Mouse (Mus musculus) erythroid progenitor cell, adult 5-6 weeks (primary cell): ENCODE measurements around the gene Auts2. TPM values are rescaled to one million over a fixed set of nuclear protein-coding genes. Genes with fewer than 3 reads are reported as not detected.

ENCODE experiments used
- ATAC-seq: replicated peaks from 2 replicates; pipeline ENCODE4 v1.8.0; 2016; ENCODE audit warnings: moderate number of reproducible peaks, mild to moderate bottlenecking, moderate TSS enrichment, inconsistent platforms; ENCODE audit not compliant: poor library complexity, low FRiP score, severe bottlenecking
- total RNA-seq, 2 experiments: library from RNA; stranded (forward) in 1 of 2; stranded (reverse) in 1 of 2; fragments of 150-400 nt in 1 of 2; fragments of 186-747, 209-891 nt in 1 of 2; gene quantifications; 2 replicates each; pipeline versions ENCODE4 v1.2.3 to v1.2.4; 2015 to 2017; ENCODE audit warnings: low replicate concordance in 2 of 2

The Auts2 gene
- total RNA-seq, 2 experiments from 2014 or later: not detected

DNA sequence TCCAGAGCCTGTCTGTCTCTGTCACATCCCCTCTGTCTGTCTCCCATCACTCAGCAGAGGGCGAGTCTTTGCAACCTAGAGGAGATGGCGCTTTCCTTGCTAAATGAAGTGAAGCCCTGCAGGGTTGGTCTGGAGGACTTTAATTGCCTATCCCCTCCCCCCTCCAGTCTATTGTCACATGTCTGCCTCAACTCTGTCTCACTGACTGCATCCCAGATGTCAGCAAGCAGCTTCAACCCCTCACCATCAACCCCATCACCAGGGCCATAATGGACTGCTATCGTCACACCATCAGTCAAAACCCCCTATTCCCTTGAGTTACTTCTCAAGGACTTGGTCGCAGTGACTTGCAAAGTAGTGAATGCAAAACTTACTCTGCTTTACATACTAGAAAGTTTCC lies 402.3 kb downstream of the Auts2 start:
- no peak for ATAC-seq

DNA sequence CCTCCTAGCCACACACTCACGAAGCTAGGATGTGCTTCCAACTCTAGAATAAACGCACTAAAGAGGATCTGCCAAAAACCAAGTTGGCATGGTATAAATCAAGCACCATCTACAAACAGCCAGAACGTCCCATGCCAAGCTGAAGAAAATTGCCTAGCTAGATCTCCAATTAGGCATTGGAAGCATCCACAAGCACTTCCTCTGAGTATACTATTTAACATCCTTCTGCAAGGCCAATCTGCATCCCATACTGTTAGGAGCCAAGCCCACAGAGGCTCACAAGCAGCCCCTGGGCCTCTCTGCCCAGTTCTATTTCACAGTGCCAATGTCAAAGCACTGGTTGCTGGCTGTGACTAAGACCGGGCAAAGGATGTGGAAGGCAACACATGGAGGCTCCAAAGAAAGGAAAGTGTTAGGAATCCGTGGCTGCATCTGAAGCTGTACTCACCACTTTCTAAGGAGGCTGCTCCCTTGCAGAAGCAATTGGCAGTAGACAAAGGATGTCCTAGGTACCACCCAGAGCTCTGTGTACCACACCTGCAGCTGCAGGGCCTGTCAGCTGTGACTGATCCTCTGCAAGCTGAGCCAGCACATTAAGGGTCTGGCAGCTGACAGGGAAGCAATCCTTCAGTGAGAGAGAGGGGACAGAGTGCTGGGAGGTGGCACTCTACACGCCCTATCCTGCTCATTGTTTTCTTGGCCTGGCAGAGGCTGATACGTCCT lies 407.0 kb downstream of the Auts2 start:
- ATAC-seq: no peak

DNA sequence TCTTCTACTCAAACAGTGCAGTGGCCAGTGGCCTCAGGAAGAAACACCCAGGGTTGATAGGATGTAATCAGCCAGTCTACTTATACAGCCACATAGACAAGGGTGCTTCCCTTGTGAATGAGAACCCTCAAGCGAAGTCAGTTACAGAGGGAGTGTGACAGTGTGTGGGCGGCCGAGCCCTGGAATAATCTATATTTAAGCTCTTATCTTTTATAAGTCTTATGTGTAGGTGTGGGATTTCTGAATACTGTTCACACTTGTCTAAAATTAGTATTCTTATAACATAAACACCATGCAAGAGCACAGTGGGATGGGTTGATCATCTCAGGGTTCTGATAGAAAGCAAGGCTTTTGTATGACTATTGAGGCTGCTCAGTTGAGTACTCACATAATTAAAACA lies 411.2 kb downstream of the Auts2 start:
- no peak for ATAC-seq

DNA sequence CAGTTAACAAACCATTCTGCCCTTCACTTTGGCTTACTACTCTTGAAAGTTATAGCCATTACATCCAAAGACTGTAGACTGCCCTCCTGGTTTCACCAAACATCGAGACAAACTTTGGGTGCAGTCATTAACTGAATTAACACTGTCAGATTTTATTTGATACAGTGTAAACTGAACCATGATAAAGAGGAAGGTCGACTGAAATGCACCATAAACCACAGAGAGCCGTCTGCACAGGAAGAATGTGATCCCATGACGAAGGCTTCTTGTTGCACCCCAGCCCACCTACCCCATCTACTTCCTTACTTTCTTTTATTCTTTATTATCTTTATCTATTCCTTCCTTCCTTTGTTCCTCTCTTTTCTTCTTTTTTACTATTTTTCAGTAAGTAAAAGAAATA lies 412.6 kb downstream of the Auts2 start:
- ATAC-seq: no peak

DNA sequence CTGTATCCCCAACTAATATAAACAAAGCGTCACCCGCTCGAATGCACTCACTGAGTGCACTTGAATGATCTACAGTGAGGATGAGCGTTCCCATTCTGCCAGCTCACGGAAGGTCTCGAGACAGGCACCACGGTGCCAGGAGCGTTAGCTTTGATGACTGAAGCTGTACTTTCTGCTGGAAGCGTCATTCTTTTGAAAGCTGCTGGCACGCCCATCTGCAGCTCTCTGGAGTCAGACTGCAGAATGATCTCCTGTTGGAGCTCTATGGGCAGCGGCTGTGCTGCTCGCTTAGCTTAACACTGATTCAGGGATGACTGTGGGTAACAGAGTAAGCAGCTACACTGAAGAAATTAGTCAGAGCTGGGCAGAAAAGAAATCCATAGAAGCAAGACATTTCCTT lies 416.5 kb downstream of the Auts2 start:
- no peak for ATAC-seq

DNA sequence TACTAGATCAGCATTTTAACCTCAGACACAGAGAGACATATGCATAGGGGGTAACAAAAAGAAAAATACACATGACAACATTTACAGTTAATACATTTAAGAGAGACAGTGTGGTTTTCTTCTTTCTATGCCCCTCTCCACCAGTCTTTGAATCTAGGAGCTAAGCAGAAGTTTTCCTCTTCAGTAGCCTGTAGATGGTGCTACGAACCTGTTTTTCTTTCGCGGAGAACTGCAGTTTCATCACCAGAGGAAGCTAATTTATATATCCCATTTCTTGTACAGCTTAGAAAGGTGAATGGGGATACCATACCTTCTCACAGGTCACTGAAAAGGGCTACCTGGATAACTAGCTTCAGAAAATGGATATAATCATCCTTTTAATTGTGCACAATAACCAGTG lies 427.5 kb downstream of the Auts2 start:
- ATAC-seq: no peak

DNA sequence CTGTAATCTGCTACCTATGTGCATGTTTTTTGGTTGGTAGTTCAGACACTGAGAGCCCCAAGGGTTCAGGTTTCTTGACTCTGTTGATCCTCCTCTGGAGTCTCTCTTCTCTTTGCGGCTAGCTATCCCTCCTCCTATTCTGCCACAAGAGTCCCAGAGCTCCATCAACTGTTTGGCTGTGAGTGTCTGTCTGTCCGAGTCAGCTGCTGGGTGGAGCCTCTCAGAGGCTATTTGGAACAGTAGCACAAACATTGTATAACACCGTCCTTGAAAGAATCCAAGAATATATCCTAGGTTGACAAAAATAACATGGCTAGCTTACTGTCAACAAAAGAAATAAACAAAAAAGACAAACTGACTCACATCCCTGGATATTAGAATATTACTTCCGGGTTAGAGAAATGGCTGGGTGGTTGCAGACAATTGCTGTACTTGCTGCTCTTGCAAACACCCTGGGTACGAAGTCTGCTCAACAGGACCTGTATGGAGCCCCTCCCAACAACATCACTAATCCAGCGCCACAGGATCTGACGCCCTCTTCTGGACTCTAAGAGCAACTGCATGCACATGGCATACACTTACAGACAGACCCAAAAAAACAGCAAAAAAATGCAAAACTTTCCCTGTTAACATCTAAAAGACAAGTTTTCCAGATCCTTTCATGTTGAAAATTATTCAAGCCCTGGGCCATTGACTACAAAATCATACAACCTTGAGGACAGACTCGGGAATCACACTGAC lies 428.4 kb downstream of the Auts2 start:
- no peak for ATAC-seq

DNA sequence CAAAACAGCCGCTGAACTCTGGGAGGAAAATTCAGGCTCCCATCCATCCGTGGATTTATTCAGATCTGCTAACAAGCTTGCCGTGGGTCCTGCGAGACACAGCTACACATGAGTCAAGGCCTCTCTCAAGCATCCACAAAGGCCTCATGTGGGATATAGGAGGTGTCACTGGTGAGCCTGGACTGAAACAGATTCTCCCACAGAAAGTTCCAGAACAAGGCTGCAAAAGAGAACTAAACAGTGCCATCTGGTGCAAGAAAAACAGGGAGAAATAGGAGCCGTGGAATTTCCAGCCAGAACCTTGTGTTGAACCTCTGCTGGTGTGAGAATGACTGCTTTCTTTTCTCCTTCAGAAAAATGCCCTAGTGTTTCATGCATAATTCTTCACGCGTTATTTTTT lies 429.7 kb downstream of the Auts2 start:
- ATAC-seq: no peak

DNA sequence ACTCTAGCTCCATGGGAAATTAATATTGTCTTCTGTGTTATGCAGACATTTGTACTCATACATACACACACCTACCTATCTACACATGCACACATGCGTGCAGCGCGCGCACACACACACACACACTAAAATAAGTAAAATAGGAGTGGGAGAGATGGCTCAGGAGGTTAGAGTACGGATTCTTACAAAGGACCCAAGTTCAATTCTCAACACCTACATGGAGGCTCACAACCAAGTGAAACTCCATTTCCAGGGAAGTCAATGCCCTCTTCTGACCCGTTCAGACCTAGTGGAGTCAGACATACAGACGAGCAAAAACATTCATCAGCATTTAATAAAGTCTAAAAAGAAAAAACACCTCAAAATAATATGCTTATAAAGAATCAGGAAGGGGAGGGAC lies 430.5 kb downstream of the Auts2 start:
- no peak for ATAC-seq

DNA sequence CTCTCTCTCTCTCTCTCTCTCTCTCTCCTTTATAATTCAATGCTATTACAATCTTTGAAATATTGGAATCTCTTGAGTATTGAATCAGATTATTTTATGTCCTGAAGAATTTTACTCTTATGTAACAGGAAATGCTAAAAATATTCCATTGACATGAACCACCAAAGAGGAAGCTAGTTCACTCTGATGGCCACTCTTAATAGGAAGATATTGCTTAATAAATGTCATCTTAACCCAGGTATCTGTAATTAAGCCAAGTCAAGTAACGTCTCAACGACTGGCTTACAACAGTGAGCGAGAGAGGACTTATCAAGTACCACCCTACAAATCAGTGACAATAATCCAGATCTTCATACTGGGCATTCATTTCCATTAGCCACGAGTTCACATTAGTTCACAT lies 440.7 kb downstream of the Auts2 start:
- ATAC-seq: no peak

DNA sequence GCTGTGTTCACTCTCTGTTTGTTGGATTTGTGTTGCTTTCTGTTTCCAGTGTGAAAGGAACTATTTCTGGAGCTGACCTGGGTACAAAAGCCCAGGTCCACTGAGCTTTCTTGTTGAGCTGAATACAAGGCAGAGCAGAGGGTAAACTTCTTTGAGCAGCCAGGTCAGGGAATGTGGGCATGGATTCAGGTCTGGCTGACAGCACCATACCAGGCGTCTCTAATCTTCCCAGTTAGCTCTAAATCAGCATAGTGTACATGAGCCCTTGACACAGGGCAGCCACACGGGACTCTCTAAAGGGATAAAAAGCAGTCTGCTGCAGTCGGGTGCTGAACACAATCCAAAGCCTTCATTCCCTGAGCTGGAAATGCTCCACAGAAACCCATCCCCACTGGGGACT lies 444.7 kb downstream of the Auts2 start:
- no peak for ATAC-seq

DNA sequence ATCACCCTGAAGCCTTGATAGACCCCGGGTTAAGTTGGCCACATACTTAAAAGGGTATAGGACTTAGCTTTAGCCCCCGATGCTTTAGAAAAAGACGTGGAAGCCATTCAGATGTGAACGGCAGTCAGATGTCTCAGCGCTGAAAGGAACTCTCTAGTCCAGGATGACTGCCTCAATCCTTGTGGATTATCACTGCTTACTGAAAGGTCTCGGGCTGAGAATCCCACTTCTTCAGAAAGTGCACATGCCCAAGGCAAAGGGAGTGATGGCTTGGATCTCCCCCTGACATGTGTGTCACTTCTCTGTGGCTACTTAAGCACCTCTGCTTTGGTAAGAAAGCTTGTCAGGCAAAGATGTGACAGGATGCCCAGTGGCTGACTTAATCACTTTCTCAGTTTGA lies 450.4 kb downstream of the Auts2 start:
- ATAC-seq: no peak

DNA sequence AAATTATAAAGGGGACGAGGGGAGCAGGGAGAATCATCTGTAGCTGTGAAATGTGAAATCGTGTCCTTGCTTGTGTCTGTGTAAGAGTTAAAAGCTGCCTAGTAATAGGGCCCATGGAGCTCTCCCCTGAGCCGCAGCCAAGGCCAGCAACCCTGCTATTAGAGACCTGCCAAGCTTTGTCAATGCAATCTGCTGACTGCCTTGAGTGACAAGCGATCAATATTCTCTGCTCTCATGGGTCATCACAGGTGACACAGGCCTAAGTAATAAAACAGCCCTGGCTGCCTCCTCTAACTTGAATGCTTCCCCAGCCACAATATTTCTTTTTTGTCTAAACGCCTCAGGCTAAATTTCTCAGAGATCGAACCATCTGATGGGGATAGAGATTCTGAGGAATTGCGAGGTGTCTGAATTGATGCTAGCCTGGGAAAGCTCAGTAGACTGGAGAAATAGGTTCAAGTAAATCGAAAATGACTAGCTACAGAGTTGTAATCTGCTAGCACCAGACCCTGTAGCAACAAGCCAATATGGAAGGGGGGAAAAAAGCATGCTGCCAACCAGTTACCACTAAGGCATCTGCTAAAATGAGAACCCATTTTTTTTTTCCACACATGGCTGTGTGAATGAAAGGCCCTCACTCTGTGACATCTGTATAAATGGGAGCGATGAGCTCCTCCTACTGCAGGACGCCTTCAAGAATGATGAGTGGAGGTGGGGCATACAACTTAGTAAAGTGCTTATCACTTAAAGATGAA lies 453.5 kb downstream of the Auts2 start:
- no peak for ATAC-seq

DNA sequence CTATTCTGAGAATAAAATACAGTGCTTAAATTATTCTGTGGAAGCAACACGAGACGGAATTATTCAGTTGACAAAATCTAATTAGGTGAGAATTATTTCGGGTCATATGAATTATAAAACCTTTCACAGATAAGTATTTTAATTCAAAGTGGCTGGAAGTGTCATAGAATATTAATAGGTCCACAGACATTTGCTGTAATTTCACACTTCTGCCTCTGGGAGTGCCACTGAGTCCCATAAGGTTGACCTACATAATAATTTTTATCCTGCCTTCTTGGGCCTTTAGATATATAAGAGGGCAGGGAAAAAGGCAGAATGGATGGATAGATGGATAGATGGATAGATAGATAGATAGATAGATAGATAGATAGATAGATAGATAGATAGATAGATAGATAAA lies 454.6 kb downstream of the Auts2 start:
- no peak for ATAC-seq

DNA sequence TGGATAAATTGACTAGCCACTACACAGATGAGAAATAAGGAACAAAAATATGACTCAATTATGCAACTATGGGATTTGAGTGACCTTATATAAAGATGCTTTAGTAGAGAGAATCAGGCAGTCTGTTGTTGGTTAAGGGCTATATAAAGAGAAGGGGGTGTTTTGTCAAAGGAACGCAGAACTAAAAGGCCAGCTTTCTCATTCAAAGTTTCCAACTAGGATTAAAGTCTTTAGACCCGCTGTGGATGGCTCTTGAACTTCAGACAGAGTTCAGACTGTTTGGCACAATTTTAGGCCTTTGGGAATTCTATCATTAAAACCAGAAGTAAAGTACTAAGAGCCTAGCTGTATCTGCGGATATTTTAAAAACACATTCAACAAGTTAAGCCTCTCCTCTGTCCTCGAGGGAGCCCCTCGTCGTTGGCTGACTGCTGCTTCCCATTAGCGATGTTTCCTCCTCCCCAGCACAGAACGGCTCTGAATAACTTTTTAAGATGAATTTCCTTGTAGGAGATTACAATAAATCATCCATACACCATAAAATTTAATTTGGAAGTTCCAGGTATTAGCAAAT lies 459.3 kb downstream of the Auts2 start:
- ATAC-seq: no peak

DNA sequence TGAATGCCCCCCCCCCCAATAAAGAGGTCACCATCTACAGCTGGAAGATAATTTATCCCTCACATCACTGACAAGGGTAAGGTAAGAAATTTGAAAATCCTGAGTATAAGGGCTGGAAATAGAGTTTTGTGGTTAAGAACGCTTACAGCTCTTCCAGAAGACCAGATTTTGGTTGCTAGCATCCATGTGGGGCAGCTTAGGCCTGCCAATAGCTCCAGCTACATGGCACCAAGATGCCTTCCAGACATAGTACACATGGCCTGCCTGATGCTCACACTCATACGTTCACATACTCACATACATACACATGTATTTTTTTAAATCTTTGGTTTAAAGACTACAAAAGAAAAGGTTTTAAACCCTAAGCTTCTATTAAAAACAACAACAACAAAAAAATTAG lies 467.2 kb downstream of the Auts2 start:
- ATAC-seq: no peak

DNA sequence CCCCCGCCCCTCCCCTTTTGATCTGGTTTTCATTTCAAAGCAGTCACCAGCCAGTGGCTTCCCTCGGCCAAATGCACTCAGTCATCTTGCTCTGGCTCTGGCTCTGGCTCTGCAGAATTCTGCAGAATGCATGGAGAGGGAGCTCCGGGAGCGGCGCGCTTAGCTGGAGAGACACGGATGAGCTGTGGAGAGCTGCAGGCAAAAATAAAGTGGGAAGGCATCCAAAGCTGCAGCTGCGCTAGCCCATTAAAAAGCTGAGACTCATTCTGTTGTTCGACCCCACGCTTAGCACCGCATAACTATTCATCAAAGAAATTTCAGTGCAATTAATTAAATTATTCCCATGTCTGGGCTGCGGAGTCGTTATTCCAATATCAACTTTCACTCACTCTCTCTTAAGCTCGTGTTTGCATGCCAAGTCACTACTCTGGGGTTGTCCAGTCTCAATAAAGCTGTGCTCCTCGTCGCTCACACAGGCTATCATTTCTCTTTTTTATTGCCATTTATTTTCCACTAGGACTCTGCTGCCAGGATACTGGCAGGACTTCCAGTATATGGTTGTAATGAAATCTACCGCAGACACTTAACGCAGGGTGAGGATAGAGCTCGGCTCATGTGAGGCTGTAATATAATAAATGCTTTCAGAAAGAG lies 468.3 kb downstream of the Auts2 start:
- no peak for ATAC-seq

DNA sequence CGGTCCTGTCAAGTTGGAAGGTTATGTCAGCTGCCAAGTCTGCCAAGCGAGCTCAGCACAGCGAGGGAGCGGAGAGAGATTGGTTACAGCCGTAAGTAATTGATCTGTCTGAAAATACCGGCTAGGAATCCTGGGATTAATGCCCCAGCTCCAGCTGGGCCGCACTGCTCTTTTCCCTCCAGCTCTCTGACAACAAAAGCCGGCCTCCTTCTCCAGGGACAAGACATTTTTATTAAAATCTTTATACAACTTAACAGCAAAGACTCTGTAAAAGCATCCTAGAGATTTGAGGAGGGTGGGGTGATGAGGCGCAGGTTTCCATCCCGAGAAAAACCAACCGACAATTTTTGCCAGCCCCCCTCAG lies 468.8 kb downstream of the Auts2 start:
- ATAC-seq: no peak

DNA sequence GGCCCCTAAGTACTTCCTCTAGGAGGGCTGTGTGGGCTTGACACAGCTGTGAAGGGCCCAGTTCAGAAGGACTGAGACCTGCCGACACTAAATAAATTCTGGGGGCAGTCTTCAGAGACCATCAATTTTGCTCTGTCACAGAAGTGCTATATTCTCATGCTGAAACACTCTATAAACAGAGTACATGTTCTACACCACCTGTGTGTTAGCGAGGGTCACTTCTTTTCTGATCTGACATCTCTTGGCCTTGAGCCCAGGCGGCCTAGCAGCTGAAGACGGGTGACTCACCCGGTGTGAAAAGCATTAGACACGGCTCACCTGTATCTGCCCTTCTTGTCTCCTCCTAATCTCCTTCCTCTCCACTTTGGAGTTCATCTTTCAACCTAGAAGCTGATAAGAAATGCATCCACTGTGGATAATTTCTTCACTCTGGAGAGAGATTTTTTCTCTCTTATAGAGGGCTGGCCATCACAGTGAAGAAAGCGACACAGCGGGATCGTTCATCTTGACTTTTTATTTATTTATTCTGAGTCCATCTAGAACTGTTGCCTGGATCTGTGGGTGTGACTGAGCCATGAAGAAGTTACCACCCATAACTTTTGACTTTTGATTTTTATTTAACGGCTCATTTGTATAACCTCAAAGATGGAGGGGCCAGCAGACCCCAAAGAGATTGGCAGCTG lies 469.3 kb downstream of the Auts2 start:
- ATAC-seq: no peak

DNA sequence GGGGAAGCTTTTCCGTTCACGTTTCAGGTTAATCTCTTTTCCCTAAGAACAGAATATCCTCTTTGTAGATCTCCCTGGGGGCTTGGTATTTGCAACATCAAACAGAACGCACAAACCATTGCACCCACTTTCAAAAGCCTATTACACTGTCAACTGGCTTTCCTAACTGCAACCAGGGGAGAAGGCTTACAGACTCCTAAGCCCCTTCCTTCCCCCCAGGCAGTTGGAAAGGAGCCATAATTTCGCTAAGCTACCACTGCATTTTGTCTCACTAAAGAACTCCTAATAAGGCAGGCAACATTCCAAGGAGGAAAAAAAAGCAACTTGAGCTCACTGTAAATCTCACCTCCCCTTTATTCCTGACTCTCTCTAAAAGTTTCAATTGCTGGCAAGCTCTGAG lies 470.8 kb downstream of the Auts2 start:
- no peak for ATAC-seq
